Mouse (Mus musculus) megakaryocyte-erythroid progenitor cell, adult 5 weeks (primary cell): ENCODE data around the gene Gm10491. TPM values are rescaled to one million over a fixed set of nuclear protein-coding genes. Genes with fewer than 3 reads are reported as not detected.

Experiments
- polyA plus RNA-seq: library from polyadenylated mRNA; stranded (reverse); fragments of >175 nt; gene quantifications from 2 replicates; pipeline ENCODE4 v1.2.3, GENCODE M21; 2012

Gm10491 gene
- polyA plus RNA-seq, result not detected in 2 replicates

DNA sequence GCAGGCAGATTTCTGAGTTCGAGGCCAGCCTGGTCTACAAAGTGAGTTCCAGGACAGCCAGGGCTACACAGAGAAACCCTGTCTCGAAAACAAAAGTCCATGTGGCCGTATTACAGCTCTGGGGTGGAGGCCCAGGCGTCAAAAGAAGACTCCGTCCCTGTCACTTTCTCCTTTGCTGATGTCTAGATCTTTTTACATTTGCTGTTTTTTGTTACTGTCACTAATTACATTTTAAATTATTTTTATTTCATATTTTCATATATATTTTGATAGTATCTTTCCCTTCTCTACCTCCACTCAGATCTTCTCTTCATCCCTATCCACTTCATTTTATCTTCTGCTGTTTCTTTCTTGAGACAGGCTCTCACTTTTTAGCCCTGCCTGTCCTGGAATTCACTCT lies at the start of gene Gm10491:
Gm10491 (minus strand) TSS at position 101 of the 400 bp plus-strand sequence.

DNA sequence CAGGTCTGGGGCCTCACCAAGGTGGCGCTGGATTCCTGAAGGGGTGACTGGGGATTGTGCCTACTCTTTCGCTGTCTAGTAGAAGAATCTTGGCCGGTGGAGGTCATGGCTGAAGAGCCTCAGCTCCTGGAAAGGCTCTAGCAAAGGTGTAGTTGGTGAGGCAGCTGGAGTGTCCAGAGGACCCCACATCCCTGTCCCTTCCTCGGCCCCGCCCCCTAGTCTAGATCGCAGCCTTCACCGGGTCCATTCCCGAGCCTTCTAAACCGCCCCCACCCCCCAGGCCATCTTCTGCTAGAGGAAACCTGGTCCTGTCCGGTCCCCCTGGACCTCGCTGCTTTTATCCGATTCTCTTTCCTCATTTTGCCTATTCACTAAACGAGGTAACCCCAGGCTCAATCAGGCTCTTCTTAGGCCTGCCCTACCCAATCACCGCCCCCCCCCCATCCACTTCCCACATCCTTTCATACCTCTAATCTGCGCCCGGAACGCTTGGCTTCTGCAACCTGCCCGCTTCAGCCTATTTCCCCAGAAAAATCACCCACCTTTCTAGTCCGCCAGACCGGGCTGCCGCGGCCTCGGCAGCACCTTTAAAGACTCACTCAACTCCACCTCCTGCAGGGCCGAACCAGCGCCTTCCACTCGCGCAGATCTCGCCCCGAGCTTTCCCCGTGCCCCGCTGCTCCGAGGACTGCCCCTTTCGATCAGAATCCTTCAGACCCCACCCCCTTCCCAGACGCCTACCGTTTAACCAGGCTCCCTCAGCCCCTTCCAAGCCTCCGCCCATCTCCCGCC lies 39.7 kb upstream of the Gm10491 start, which contains the start of gene Hdac6:
Hdac6 (minus strand) TSS at position 782 of the 792 bp plus-strand sequence.

DNA sequence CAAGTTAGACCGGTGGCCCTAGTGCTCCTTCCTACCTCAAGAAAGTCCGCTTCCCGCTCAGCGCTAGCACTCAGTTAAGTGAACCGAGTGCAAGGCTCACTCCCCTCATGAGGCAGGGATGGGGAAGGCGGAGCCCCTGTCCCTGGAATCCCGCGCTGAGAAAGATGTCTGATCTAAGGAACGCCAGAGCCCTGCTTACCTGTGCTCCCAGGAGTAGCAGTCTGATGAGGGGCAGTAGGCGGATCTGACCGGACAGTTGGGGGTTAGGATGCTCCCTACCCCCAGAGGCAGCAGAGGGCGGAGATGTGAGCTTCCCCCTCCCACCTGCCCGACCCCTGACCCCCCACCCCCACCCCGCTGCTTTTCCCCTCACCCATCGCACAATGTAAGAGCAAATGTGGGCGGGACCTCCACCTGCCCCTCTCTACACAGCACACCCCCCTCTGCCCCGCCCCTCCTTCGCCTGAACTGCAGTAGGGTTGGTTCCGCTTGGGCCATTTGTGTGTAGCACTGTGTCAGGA lies 20.7 kb upstream of the Gm10491 start, which contains the start of gene Eras:
Eras (minus strand) TSS at position 338 of the 521 bp plus-strand sequence.

DNA sequence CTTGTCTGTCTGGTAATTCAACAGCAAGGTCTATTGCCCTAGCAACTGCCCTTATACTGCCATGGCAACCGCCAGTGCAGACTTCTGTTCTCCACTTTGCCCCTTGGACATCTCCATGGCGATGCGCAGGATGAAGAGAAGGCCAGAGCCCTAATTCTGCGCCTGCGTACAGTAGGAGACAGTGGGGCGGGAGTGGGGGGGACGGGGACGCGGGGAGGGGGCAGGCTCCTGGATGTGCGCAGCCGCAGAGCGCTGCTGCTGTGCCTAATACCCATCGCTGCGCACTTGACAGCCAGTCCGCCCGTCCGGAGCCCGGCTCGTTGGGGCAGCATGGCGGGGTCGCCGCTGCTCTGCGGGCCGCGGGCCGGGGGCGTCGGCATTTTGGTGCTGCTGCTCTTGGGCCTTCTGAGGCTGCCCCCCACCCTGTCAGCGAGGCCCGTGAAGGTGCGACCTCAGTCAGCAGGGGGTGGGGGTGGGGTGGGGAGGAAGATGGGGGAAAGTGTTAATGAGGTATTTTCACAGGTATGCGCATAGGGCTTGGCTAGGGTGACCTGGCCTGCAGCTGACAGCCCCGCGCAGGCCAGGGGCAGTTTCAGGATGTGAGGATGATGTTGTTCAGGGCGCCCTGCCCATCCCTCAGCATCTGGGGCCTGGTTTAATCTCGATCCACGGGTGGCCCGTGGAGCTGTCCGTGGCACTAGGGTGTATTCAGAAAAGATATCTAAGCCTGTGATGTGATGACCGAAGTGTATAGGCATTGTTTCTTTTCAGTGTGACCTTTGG lies 12.2 kb upstream of the Gm10491 start, which contains the start of gene Pcsk1n:
Pcsk1n (plus strand) TSS at position 222 of the 783 bp plus-strand sequence.

DNA sequence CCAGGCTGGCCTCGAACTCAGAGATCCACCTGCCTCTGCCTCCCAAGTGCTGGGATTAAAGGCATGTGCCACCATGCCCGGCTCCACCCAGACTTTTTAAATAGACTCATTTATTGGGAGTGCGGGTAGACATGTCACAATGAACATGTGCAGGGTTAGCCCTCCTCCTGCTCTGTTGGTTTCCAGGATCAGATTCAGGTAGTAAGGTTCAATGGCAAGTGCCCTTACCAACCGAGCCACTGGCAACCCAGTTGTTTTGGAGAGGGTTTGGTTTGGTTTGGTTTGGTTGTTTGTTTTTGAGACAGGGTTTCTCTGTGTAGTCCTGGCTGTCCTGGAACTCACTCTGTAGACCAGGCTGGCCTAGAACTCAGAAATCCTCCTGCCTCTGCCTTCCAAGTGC lies 1.6 kb upstream of the Gm10491 start, which contains the start of gene Gm10490:
Gm10490 (plus strand) TSS at position 301 of the 400 bp plus-strand sequence.

DNA sequence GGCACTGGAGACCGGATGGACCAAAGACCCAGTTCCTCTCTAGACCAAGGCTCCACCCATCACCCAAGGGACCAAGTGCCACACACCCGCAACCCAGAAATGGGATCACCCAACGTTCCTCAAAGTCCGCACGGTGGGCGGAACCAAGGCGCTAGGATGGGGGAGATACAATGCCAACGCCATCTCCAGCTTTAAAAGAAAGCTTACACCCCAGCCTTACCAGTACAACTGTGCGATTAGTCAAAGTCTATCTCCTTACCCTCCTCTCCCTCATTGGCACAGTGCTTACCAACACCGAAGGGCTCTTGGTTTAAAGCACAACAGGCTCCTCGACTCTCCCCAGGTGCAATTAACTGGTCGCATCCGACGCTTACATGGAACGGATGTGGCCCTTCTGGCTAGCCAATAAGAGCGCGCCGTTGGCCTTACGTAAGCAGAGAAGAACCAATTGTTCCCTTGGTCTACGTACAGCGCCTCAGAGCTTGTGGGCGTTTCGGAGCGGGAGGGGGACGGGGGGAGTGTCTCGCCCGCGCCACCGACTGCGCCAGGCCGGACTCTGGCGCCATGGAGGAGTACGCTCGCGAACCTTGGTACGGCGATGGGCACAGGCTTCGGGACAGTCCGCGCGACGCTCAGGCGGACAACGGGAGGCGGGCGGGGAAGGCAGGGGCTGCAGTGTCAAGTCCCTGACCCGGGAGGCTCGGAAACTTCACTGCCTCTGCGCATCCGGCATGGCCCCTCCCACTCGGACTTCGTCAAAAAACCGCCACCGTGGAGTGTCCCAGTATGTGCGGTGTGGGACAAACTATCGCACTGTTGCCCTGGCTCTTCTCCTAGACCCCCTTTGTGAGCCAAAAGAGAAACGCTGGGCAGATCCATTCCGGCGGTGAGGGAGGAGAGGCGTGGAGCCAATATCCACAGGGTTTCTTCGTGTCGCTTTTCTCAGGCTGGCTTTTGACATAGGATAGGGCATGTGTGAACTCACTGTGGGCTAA lies 8.5 kb downstream of the Gm10491 start, which contains the start of the genes Pqbp1 and Timm17b:
Pqbp1 (minus strand) TSS at position 390 of the 995 bp plus-strand sequence.
Timm17b (plus strand) TSS at position 478 of the 995 bp plus-strand sequence.

DNA sequence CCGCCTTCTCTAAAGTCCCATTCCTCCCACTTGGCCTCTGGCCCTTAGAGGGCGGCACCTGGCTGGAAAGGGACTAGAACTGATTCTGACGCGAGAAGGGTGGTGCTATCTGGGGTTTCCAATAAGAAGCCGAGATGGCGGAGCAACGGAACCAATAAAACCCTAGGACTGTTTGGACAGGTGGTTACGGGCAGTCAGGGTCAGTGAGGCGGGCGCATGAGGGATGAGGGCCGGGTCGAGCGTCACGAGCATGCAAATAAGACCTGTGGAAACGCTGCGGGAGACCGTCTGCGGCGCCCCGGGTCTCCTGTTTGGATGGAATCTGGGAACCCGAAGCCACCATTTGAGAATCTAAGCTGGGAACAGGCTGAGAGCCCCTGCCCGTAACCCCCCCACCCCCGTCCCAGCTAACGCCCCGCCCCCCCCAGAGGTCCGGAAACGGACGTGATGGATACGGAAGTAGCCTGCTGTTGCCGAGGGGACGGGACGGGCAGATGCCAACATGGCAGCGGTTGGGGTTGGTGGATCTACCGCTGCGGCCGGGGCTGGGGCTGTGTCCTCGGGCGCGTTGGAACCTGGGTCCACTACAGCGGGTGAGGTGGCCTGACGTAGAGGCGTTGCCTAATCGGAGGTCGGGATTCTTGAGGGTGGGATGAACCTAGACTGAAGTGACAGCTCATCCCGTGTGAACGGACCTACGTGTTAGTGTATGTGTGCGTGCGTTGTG lies 23.6 kb downstream of the Gm10491 start, which contains the start of gene Slc35a2:
Slc35a2 (plus strand) TSS at position 188 of the 727 bp plus-strand sequence.

DNA sequence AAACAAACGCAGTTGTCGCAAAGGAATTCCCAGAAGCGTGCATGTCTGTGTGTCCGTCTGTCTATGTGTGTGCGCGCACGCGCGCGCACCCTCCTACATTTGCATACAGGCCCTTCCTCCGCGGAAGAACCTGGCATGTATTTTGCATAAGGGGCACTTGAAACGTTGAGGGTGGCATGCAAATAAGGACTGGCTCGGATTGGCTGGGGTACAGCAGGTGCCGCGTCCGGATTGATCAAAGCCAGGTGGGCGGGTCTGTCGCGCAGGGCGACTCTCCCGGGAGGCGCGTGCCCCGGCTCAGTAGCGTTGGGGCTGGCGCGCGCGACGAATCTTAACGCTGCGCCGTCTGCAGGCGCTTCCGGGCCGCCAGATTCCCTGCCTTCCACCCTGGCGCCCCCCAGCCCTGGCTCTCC lies 29.6 kb downstream of the Gm10491 start, which contains the start of gene Pim2:
Pim2 (plus strand) TSS at position 256 of the 413 bp plus-strand sequence.

Other genes with a start within 250 kb of the Gm10491 start
- 78.6 and 85.3 TPM in 2 replicates for gene Plp2, start 236.4 kb downstream of the Gm10491 start, polyA plus RNA-seq
- gene Magix, start 226.6 kb downstream of the Gm10491 start, polyA plus RNA-seq, result 0.02 and 0.16 TPM in 2 replicates
- gene Gpkow, start 210.7 kb downstream of the Gm10491 start, polyA plus RNA-seq, result 7.6 and 9.3 TPM in 2 replicates
- 29.1 and 38.9 TPM in 2 replicates for gene Wdr45, start 193.5 kb downstream of the Gm10491 start, polyA plus RNA-seq
- gene Gm45208, start 185.6 kb downstream of the Gm10491 start, polyA plus RNA-seq, result 5.4 and 5.5 TPM in 2 replicates
- gene Praf2, start 179.4 kb downstream of the Gm10491 start, polyA plus RNA-seq, result 13.0 and 14.3 TPM in 2 replicates
- gene Ccdc120, start 156.9 kb downstream of the Gm10491 start, polyA plus RNA-seq, result 9.2 and 12.0 TPM in 2 replicates
- 35.0 and 39.3 TPM in 2 replicates for gene Tfe3, start 145.3 kb downstream of the Gm10491 start, polyA plus RNA-seq
- gene Gripap1, start 118.1 kb downstream of the Gm10491 start, polyA plus RNA-seq, result 30.7 and 49.9 TPM in 2 replicates
- 0.55 and 0.57 TPM in 2 replicates for gene Kcnd1, start 85.5 kb downstream of the Gm10491 start, polyA plus RNA-seq
- gene Otud5, start 66.5 kb downstream of the Gm10491 start, polyA plus RNA-seq, result 82.6 and 87.6 TPM in 2 replicates
- gene Pim2, start 29.6 kb downstream of the Gm10491 start, polyA plus RNA-seq, result 24.2 and 25.3 TPM in 2 replicates
- gene Slc35a2, start 23.8 kb downstream of the Gm10491 start, polyA plus RNA-seq, result 43.2 and 61.9 TPM in 2 replicates
- 168 and 179 TPM in 2 replicates for gene Pqbp1, start 8.6 kb downstream of the Gm10491 start, polyA plus RNA-seq
- 115 and 120 TPM in 2 replicates for gene Timm17b, start 8.5 kb downstream of the Gm10491 start, polyA plus RNA-seq
- gene Gm10490, start 1.7 kb upstream of the Gm10491 start, polyA plus RNA-seq, result not detected in 2 replicates
- gene Pcsk1n, start 12.0 kb upstream of the Gm10491 start, polyA plus RNA-seq, result 0.06 TPM in 2 replicates
- gene Eras, start 20.8 kb upstream of the Gm10491 start, polyA plus RNA-seq, result not detected in 2 replicates
- gene Hdac6, start 40.1 kb upstream of the Gm10491 start, polyA plus RNA-seq, result 8.0 and 10.3 TPM in 2 replicates
- gene Gata1, start 70.2 kb upstream of the Gm10491 start, polyA plus RNA-seq, result 28.0 and 45.7 TPM in 2 replicates
- not detected in 2 replicates for gene Glod5, start 110.7 kb upstream of the Gm10491 start, polyA plus RNA-seq
- gene Suv39h1, start 166.9 kb upstream of the Gm10491 start, polyA plus RNA-seq, result 20.0 and 21.1 TPM in 2 replicates
- 231 and 266 TPM in 2 replicates for gene Was, start 182.7 kb upstream of the Gm10491 start, polyA plus RNA-seq
- gene Wdr13, start 225.1 kb upstream of the Gm10491 start, polyA plus RNA-seq, result 36.2 and 54.9 TPM in 2 replicates
- 148 and 243 TPM in 2 replicates for gene Rbm3, start 238.0 kb upstream of the Gm10491 start, polyA plus RNA-seq